Mouse (Mus musculus) R1 (cell line): Measurements from ENCODE around the gene Cabp4.

ENCODE experiments used
- DNase-seq: peaks from one replicate; pipeline ENCODE4 v3.0.0-alpha.2; 2018; ENCODE audit warnings: low read depth, low spot score

Gene Cabp4

DNA sequence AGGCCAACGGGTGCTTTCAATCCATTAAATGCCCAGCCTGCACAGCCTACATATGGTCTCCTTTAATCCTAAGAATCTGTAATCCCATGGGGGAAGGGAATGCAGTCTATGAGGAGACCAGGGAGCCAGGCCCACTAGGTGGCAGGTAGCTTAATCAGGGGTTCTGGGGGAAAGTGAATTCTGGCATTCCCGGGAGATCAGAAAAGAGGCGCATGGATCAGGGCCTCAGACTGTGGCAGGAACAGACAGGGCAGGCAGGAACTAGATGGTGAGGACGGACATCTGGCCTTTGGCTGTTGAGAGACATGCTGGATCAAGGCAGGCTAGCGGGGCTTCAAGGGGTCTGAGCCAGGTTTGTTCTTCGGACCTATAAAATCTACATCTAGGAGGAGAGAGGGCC lies 42.4 kb downstream of the Cabp4 start:
- no peak for DNase-seq

DNA sequence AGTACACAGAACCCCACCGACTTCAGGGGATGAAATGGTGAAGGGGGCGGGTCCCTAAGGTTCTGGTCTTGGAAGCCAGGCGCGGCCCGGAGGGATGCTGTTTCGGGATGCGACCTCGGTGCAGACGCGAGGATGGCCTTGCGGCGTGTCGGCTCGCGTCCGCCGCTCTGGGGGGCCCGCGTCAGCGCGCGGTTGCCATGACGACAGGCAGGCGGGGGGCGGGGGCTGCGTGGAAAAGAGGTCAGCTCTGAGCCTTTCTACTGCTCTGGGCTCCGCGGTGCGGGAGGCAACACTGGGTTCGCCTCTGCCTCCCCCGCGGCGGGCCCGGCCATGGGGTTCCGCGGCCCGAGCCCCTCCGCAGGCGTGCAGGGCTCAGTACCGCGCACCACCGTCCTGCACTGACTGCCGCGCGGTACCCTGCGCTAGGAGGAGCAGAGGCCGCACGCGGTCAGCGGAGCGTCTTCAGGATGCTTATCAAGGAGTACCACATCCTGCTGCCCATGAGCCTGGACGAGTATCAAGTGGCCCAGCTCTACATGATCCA lies 43.0 kb downstream of the Cabp4 start:
- DNase-seq: peak; percentile 49

DNA sequence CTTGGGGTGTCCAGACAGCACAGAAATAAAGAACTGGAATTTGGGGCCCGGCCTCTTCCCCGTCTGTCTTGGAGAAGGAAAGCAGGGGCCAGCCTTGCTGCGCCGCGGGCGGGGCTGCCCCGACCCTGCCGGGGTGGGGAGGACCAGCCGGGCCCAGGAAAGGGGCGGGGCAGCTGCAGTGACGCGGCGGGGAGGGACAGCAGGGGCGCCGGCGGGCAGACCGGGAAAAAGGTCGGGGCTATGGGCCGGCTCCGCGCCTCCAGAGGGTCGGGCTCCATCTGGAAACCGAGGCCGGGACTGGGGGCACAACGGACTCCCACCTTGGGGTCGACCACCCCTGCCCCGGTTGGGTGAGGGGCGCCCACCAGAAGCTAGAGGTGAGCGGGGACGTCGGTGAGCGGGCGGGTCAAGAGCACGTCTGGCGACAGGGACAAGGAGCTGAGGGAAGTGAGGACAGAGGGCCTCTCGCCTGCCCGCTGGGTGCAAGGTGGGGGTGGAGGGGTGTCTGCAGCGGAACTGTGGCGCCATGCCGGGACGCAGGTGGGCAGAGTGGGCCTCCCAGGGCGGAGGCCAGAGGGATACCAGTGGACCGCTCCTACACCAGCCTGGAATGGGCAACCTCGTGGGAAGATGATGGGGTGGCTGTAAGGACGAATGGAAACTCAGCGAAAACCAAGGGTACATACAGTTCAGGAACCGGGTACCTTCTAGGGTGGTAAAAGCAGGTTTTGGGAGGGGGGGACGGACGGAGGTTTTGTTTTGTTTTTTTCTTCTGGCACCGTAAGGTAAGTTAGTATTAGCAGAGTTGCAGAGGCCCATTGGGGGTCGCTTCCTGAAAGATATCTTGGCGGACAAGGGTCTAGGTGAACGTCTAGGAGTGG lies 43.8 kb downstream of the Cabp4 start, which contains the start of gene Pitpnm1:
Pitpnm1 (plus strand) TSS at position 162 of the 881 bp plus-strand sequence.
- DNase-seq: no peak

DNA sequence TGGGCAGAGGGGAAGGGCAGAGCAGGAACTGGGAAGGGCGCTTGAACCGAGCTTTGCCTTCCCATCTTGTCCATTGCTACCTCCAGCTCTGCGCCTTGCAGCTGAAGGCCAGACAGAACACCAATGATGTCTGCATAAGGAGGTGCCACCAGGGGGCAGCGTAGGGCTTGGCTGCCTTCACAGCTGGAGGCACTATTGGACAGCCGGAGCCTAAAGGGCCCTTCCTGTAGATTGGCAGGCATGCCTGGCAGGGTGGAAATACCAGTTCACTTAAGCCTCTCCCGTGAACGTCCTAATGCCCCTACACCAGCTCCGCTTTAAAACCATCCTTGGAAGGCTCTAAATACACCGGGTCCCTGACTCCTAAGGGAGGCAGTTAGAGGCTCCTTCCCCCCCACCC lies 44.8 kb downstream of the Cabp4 start:
- DNase-seq: peak; percentile 82

DNA sequence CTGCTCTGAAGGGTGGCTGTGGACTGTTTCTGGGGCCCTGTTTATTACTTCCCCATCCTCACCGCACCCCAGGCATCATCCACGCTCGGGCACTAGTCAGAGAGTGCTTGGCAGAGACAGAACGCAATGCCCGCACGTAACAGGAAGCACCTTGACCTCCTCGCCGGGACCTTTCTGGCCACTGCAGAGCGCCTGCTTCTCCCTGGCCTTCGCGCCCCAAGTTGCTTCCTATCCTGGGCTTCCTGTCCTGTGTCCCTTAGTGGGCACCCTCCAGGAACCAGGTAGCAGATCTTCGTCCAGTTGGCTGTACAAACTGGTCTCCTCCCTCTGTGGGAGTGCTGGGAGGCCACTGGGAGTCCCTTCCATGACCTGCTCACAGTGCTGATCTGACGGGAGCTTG lies 45.4 kb downstream of the Cabp4 start:
- no peak for DNase-seq

DNA sequence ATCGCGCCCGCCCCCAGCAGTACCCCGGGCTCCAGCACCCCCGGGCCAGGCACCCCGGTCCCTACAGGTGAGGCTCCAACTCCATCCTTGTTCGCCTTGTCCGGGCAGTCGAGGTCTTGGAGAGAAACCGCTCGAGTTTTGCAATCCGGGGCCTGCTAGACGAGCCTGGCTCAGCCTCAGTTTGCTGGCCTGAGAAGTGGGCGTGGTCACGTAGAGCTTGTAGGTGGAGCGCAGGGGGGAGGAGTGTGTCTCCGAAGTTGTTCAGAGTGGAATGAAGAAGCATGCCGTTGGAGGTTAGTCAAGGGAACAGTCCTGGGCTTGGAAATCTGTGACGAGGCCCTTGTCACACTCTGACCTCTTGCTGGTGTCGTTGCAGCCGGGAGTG lies 46.4 kb downstream of the Cabp4 start:
- peak; percentile 96 for DNase-seq

DNA sequence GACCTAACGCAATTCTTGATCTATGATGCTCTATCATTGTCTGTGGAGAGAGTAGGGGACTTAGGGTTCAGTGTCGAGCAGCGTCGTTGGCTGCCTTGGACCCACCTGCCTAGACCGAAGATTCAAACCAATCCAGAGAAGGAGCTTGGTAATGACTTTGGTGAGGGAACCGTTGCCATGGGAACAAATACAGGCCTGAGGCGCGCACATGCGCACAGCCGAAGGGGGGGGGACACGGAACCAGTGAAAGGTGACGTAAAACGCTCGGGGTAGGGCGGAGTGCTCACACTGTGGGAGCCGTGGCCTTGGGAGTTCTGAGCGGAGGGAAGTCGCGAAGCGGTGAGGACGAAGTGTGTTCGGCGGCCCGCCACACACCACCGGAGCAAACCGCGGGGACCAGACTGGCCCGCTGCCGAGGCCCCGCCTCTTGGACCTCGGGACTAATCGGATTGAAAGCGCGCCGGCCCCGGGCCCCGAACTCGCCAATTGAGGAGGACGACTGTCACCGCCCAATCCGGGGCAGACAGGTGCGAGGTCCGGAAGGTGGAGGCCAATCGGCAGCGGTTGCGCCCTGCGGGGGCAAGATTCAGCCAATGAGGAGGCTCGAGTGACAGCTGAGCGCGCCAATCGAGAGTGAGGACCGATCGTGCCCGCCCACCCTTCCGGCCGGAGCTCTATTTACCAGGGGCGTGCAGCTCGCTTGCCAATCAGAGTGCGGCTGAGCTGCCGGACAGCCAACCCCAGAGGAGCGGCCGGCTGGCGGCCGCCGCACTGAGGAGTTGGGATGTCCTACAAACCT lies 47.0 kb downstream of the Cabp4 start, which contains the start of gene Cdk2ap2:
Cdk2ap2 (plus strand) TSS at position 541 of the 799 bp plus-strand sequence.
- peak; percentile 99 for DNase-seq

DNA sequence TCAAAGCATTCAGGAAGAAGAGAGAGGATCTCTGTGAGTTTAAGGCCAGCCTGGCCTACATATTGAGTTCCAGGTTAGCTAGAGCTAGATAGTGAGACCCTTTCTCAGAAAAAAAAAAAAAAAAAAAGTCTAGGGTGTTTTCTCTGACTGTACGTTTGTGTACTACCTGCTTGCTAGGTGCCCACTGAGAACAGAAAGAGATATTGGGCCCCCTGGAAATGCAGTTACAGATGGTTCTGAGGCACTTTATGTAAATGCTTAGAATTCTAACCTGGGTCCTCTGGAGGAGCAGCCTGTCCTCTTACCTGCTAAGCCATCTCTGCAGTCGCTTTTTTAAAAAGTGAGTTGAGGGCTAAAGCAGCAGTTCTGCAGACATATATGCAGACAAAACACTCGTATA lies 48.0 kb downstream of the Cabp4 start:
- DNase-seq: no peak

DNA sequence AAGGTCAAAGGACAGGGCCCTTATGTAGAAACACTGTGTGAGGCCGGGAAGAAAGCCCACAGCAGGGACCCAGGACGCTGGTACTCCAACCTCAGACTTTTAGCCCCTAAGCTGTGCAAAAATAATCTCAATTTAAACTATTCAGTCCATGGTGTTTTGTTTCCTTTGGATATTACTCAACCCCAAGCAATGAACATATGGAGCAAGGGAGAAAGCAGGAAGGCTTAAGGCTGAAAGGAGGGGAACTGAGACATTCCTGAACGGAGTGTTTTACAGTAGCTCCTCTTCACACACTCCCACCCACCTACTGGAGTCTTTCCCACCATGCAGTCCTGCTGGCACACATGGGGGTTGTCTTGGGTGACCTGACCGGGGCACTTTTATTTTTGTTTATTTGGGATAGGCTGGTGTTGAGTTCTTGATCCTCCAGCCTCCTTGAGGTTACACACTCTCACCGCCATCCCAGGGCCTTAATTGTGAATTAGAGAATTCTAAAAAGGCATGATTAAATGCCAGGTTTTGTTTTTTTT lies 49.0 kb downstream of the Cabp4 start:
- no peak for DNase-seq

DNA sequence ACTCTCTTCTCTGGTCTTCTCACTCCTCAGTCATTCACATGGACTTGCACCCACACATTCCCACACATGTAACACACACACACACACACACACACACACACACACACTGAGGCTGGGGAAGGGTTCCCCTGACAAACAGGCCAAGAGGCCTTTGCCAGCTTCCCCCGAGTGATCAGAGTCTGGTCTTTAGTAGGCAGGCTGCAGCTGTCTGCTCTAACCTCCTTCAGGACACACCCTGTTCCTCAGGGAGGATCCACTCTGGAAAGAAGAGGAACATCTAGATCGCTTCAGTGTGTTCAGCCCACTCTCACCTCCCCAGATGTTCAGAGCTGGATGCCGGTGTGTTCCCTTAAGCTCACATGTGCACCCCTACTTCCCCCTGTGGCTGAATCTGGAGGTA lies 49.5 kb downstream of the Cabp4 start:
- no peak for DNase-seq

DNA sequence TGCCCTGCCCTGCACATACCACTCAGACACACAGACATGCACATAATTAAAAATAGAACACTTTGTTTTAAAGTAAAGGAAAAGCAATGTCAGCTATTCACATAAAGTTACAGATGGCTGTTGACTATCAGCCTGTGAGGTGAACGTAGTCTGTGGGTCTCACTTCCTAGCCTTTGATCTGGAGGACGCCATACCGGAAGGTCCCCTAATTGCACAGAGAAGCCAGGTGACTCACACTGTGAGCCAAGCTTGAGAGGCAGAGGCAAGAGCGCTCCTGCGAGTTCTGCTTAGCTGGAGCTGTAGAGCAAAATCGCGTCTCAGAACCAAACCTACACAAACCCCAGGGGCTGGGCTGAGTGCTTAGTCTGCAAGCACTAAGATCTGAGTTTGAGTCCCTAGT lies 50.1 kb downstream of the Cabp4 start:
- peak; percentile 32 for DNase-seq

DNA sequence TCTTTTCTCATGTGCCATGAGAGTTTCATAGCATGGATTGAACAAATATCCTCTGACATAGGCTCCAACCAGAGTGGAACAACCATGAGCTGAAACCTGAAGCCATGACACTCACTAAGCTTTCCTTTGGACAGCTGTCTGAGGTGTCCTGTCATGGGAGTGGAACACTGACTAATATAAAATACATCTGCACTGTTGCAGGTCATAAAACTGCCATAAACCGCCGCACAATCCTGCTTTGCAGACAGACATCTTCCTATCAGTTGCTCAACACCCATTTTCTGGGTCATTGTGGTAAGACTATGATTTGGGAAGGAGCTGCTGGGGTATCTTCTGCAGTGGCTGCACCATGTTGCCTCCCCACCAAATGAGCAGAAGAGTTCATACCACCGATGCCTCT lies 51.1 kb downstream of the Cabp4 start:
- no peak for DNase-seq

DNA sequence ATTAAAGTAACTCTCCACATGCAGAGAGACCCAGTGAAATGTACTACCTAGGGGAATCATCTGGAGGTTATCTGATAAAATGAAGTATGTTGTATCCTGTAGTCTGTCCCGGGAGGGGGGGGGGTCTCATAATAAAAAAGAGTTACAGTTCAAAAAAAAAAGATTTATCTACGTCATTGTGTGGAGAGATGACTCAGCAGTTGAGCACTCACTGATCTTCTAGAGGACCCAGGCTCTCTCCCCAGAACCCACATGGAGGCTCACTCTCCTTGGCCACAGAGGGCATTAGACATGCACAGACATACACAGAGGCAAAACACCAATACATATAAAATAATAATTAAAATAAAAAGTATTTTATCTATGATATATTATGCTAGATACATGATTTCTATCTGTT lies 52.5 kb downstream of the Cabp4 start:
- DNase-seq: no peak

DNA sequence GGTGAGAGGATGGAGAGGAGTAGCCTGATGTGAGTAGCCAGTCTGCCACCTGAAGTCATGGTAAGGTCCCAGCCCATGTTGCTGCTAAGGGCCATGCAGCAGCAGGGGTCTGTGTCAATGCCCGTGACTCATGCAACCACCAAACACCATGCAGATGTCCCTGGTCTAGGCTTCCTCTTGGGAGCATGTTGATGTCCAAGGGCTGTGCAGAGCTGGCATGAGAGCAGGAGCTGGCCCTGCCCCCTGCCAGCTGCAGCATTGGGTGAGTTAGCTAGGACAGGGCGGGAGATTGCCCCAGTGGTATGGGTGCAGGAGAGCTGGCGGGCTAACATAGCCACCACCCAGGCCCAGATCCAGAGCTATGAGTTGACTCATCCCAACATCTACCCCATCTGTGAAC lies 53.4 kb downstream of the Cabp4 start:
- DNase-seq: no peak

DNA sequence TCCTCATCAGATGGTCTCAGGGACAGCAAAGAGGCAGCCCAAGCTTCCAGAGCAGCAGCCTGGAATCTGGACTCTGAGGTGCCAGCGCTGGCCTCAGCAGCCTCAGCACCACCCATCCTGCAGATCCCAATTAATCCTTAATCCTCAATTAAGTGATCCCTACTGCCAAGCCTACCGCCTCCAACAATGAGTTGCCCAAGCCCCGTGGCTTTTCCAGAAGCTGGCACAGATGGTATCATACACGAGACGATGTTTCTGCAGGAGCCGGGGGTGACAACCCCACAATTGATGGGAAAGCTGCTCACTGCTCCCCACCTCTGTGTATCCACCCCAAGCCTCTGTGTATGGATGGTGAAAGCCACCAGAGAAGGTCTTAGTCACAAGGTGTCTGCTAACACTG lies 54.7 kb downstream of the Cabp4 start:
- no peak for DNase-seq

DNA sequence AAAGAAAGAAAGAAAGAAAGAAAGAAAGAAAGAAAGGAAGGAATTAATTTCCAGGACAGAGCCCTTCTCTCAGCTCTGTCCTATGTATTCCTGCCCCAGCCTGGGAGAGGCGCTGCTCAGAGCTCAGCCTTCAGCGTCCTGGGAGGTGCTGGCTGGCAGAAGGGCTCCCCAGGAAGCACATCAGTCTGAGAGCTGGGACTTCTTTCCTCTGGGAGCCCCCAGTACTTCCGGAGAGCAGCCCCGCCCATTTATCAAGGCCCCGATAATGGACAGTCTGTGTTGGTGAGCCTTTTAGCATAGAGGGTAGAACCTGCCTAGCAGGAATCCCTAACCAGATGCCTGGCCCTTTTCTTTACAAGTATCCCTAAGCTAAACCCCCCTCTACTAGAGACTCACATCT lies 55.7 kb downstream of the Cabp4 start:
- DNase-seq: peak; percentile 46

DNA sequence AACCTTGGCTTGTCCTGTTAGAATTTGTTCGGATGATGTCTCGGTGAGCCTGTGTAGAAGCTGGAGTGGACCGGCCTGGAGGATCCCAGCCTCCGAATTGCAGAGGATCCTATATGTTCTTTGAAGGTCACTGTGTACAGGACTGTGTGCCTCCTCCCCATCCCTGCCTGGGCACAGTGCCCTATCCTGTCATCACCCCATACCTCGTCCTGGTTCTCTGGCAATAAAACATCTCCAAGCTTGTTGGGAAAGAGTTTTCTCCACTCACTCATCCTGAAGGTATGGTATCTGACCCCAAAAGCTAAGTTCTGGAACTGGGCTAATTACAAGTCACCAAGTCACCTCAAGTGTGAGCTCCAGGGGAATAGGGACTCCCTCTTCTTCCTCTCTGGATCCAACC lies 56.7 kb downstream of the Cabp4 start:
- DNase-seq: no peak

DNA sequence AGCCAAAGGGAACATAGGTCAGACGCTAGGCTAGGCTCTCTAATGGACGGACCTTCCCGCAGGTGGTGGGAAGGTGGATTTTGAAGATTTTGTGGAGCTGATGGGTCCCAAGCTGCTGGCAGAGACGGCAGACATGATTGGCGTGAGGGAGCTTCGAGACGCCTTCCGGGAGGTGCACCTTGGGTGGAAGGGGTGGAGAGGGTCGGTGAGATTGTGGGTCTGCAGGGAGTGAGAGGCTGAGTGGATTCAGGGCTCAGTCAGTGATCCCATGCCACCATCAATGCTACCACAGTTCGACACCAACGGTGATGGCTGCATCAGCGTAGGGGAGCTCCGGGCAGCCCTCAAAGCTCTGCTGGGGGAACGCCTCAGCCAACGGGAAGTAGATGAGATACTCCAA lies 57.7 kb downstream of the Cabp4 start:
- no peak for DNase-seq
